22 mouse cellular contexts compared by ENCODE assay signal in the genomic region with DNA sequence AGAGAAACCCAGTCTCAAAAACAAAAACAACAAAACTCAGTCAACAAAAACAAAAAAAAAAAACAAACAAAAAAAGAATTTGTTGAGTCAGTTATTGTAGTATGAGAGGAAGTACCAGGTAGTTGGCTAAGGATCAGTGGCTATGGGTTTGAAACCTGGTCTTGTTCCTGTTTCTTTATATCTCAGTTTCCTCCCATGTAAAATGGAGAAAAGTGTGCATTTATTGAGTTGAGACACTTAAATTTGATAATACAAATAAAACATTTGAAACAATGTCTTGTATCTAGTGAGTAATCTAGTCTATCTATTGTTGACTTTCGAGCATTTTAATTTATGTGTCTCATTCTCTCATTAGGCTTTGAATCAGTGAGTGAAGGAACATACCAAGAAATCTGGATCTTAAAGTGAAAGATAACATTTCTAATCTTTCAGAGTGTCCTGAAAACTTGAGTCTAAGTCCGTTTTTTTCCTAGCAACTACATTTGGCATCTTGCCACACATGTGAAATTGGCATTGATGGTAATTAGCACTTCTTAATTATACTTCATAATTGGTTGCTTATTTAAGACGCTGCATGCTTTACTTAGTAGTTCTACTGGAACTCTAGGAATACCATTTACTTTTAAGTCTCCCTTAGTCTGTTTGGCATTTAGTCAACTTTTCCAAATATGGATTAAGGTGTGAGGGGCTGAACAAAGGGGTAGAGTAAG.
"Had no signal": no experiment of that assay in that cellular context is flagged by ENCODE, and none has a peak within 500 bp of the region (broad histone marks: within the 10 kb centered on the region; RNA-seq: fewer than 3 reads in every experiment).

No protein-coding gene starts in this region.

- H3K4me1 ChIP-seq: limb, embryonic 10.5 days; limb, embryonic 13.5 days; midbrain, embryonic 12.5 days; midbrain, embryonic 15.5 days; neural tube, embryonic 12.5 days; neural tube, embryonic 15.5 days; stomach, embryonic 15.5 days had no signal

- H3K4me2 ChIP-seq: limb, embryonic 13.5 days; liver, embryonic 12.5 days; liver, embryonic 15.5 days; midbrain, embryonic 12.5 days; midbrain, embryonic 15.5 days; neural tube, embryonic 12.5 days; neural tube, embryonic 15.5 days; stomach, embryonic 15.5 days had no signal

- H3K4me3 ChIP-seq: limb, embryonic 10.5 days; limb, embryonic 13.5 days; liver, embryonic 12.5 days; liver, embryonic 15.5 days; midbrain, embryonic 12.5 days; midbrain, embryonic 15.5 days; neural tube, embryonic 12.5 days; neural tube, embryonic 15.5 days; stomach, embryonic 15.5 days had no signal

- H3K36me3 ChIP-seq: limb, embryonic 10.5 days; limb, embryonic 13.5 days; midbrain, embryonic 12.5 days; midbrain, embryonic 15.5 days; neural tube, embryonic 12.5 days; neural tube, embryonic 15.5 days; stomach, embryonic 15.5 days had no signal

- H3K9me3 ChIP-seq: limb, embryonic 10.5 days; limb, embryonic 13.5 days; liver, embryonic 12.5 days; liver, embryonic 15.5 days; midbrain, embryonic 12.5 days; midbrain, embryonic 15.5 days; neural tube, embryonic 12.5 days; neural tube, embryonic 15.5 days; stomach, embryonic 15.5 days had no signal

- ATAC-seq: liver, embryonic 12.5 days; midbrain, embryonic 15.5 days had no signal

- H3K27ac ChIP-seq: kidney, postnatal 0 days; limb, embryonic 10.5 days; limb, embryonic 13.5 days; liver, embryonic 12.5 days; liver, embryonic 15.5 days; midbrain, embryonic 12.5 days; midbrain, embryonic 15.5 days; neural tube, embryonic 12.5 days; neural tube, embryonic 15.5 days; stomach, embryonic 15.5 days had no signal

- H3K9ac ChIP-seq: limb, embryonic 13.5 days; liver, embryonic 12.5 days; liver, embryonic 15.5 days; midbrain, embryonic 12.5 days; midbrain, embryonic 15.5 days; neural tube, embryonic 12.5 days; neural tube, embryonic 15.5 days; stomach, embryonic 15.5 days had no signal

- DNase-seq: kidney, adult 18-20 months; kidney, adult 9 months; kidney, postnatal 25 days; liver; lung, adult 2 months; lung, postnatal 14 days; lung, postnatal 4 days; right cerebral cortex, adult 18-20 months; right cerebral cortex, postnatal 14 days; right cerebral cortex, postnatal 4 days; thymus, adult 18-20 months; thymus, postnatal 36 days had no signal

- H3K27me3 ChIP-seq: limb, embryonic 13.5 days; liver, embryonic 12.5 days; liver, embryonic 15.5 days; midbrain, embryonic 12.5 days; midbrain, embryonic 15.5 days; neural tube, embryonic 12.5 days; neural tube, embryonic 15.5 days; stomach, embryonic 15.5 days had no signal
